Mouse (Mus musculus) neural tube, embryonic 10.5 days (tissue): ENCODE measurements around the gene Gm5926.
"Not testable (repeated sequence)": the region's sequence is repeated elsewhere in the genome, so short reads cannot be mapped to it uniquely, and the experiment has no call there.

Source experiments
- DNase-seq: peaks from one replicate; pipeline ENCODE4 v3.0.0-alpha.2; 2017; ENCODE audit warnings: low spot score; ENCODE audit errors: extremely low spot score

The Gm5926 gene

GRCm38 (mm10) chrX:32650416-32650815, at the start of gene Gm5926:
Gene Gm5926, plus strand, starts transcription at chrX:32650716.
- not testable (repeated sequence) for DNase-seq

GRCm38 (mm10) chrX:32601008-32601407, 49.5 kb upstream of the Gm5926 start:
- not testable (repeated sequence) for DNase-seq

- DNase-seq: not testable (repeated sequence)
These were observed 49.1 kb upstream of the Gm5926 start for GRCm38 (mm10) chrX:32601425-32601824.
